Mouse (Mus musculus) urinary bladder, postnatal 10 days (tissue): Measurements from ENCODE around the gene Gse1.

Experiments
- DNase-seq: peaks from one replicate; pipeline ENCODE4 v3.0.0; 2022; ENCODE audit warnings: low spot score

Gse1 gene

GRCm38 (mm10) chr8:120243222-120243621, 15.0 kb downstream of the Gse1 start:
- DNase-seq, result no peak

- DNase-seq, result no peak
Measured at GRCm38 (mm10) chr8:120243916-120244451, 15.7 kb downstream of the Gse1 start.

DNA sequence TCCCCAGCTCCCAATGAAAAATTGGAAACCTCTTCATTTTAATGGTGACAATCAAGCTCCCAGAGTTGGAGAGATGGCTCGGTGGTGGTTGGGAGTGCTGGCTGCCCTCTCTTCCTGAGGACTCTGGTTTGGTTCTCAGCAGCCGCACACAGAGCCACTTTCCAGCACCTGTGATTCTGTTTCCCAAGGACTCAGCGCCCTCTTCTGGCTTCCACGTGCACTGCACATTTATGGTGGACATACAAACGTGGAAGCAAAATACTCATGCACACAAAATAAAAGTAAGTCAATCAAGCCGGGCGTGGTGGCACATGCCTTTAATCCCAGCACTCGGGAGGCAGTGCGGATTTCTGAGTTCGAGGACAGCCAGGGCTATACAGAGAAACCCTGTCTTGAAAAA, 16.3 kb downstream of the Gse1 start:
- no peak for DNase-seq

DNA sequence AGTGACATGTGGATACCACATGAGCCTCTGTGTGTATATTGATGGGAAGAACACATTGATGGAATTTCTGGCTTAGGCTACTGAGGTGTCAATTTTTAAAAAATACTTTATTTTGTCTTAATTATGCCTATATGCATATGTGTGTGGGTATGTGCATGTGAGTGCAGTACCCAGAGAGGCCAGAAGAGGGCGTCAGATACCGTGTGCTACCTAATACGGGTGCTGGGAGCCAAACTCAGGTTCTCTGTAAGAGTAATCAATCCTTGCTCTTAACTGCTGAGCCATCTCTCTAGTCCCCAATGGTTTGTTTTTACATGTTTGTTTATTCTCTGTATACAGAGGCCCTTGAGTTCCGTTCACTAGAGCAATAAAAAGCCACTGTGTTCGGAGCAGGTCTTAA, 19.4 kb downstream of the Gse1 start:
- DNase-seq, result no peak

- DNase-seq, result no peak
Measured at GRCm38 (mm10) chr8:120248031-120248430, 19.8 kb downstream of the Gse1 start.

DNA sequence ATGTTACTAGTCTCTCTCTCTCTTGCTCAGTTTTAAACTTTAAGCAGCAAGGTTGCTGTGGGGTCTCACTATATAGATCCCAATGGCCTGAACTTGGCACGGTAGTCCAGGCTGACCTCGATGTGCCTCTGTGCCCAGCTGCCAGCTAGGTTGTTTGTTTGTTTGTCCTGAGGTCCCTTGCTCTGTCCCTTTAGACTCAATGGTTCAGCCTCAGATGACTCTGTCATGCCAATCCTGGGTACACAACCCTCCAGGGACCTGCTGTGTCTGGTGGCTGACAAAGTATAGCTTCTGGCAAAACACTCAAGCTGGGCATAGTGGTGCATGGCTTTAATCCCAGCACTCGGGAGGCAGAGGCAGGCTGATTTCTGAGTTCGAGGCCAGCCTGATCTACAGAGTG, 20.2 kb downstream of the Gse1 start:
- DNase-seq, result no peak

DNA sequence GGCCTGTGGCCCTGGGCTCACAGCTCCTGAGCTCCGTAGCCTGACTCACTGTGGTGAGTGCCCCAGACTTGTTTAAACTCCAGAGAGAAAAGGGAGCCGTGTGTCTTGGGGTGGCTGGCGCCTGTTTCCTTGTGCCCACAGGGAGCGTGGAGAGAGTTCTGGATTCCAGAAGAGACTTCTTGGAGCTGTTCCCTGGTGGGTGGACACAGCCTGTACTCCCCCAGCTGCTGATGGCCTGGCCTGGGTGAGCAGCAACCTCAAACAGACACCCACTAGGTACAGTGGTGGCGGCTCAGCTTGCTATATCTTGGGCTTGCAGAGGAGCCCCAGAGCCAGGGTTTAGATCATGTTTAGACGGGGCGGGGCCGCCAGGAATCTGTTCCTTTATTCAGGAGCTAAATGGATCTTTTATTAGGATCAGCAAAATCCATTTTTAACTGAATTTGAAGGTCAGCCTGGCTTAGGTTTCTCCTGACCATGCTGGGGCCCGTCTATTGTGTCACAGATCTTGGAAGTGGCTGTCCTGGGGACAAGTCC, 21.6 kb downstream of the Gse1 start:
- no peak for DNase-seq

- no peak for DNase-seq
Measured at GRCm38 (mm10) chr8:120250750-120251410, 22.6 kb downstream of the Gse1 start.

DNA sequence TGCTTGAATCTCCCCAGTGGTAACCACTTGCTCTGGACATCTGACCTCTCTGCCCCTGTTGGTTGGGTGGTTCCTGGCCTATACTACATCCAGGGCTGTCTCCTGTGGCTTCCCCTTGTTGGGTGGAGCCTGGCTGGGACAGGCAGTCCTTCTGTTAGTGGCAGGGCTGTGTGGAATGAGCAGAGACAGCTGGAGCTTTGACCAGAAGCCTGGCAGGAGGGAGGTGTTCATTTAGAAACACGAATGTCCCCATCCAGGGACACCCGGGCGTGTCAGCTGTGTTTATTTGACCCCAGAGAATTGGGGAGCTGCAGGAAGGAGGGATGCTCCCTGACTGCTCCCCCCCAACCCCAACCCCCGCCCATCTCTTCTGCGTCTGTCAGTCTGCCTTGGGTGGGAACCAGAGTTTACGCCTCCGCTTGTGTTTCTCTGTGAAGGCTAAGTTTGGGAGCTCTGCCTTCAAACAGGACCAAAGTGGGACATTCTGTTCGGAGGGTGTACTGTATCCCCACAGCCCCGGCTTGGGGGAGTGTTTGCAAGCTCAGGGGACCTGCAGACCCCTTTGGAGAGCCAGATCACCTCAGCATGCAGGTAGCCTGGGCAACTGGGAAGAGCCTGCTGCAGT, 23.3 kb downstream of the Gse1 start:
- DNase-seq, result no peak

DNA sequence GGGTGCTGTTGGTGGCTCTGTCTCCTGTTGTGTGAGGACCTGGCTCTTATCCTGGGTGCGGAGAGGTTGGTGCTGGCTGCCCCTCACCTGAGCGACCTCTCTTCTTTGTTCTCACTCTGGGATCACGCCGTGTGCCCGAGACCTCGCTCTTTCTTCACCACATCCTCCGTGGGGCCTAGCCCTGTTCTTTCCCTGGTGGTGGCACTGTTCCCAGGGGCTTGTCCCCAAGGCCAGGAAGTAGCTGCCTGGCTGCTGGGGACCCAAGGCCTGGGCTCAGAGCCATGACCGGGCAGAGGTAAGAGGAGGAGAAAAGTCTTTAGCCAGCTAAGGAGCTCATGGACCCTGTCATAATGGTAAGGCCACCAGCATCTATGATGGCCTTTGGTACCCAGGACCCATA, 25.4 kb downstream of the Gse1 start:
- no peak for DNase-seq

- DNase-seq, result no peak
Measured at GRCm38 (mm10) chr8:120255406-120255987, 27.2 kb downstream of the Gse1 start.

DNA sequence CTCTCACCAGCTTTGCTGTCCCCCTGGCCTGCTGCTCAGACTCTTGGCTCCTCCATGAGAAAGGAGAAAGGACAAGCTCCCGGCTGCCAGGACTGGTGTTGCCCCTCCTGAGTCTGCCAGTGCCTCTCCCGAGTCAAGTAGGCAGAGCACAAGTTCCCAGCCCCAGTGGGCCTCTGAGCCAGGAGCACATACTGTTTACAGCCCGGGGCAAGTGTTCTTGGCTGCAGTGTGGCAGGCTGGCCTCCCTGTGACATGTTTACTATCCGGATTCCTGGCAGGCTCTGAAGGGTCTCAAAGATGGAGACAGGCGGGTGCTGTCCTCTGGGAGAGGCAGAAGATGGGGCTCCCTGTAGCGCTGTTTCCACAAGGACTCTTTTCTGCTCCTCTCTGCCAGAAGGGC, 28.7 kb downstream of the Gse1 start:
- no peak for DNase-seq

GRCm38 (mm10) chr8:120259206-120259605, 30.9 kb downstream of the Gse1 start:
- DNase-seq, result no peak

- DNase-seq, result no peak
Measured at GRCm38 (mm10) chr8:120260677-120261076, 32.4 kb downstream of the Gse1 start.

DNA sequence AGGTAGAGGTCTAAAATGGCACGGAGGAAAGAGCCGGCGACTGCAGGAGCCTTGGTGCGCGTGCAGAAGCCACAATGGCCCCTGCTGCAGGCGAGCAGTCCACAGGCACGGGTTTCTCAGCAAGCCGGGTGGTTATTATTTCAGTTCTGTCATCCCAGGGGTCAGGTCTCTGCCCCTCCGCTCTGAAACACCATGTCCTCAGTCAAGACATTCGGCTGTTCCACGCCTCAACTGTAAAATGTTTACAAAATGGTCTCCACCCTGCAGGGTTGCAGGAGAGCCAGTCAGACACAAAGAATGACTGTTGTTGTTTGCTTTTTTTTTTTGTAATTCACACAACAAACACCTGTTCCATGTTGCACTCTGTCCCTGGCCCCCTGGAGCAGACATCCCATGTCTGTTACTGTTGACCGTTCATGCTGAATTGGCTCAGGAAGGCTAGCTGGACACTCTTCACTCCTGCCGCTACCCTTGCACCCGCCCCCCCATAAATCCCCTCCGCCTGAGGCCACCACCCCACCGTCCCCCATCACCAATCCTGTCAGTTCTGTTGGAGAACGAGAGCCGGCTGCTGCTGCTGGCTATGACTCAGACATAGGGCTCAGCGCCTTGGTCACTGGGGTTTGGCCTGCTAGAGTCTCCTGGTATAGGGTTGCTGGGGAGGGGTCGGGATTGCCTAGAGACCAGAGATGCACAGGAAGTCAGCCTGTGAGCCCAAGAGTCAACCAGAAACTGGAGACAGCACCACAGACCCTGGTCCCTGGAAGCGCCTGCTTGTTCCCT, 33.3 kb downstream of the Gse1 start:
- DNase-seq, result no peak

GRCm38 (mm10) chr8:120263879-120264278, 35.6 kb downstream of the Gse1 start:
- no peak for DNase-seq

GRCm38 (mm10) chr8:120264388-120264943, 36.2 kb downstream of the Gse1 start:
- no peak for DNase-seq

- no peak for DNase-seq
Measured at GRCm38 (mm10) chr8:120264944-120265453, 36.7 kb downstream of the Gse1 start.

- no peak for DNase-seq
Measured at GRCm38 (mm10) chr8:120265471-120265870, 37.2 kb downstream of the Gse1 start.

- DNase-seq, result no peak
Measured at GRCm38 (mm10) chr8:120268541-120268980, 40.3 kb downstream of the Gse1 start.

DNA sequence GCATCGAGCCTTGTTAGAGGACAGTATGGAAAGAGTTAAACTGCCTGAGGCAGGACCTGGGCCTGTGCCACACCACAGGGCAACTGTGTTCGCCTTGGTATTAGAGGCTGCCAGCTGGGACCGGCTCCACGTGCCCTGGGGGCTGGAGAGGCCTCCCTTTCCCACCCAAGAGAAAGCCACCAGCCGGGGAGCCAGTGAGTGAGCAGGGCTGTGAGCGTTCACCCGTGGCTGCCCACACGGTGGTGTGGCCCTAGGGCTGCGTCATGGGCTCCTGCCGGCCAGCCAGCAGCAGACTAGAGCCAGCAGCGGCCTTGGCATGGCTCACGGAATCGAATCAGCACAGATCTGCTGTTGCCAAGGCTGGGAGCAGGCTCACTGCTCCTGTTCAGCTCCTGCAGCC, 42.2 kb downstream of the Gse1 start:
- no peak for DNase-seq

DNA sequence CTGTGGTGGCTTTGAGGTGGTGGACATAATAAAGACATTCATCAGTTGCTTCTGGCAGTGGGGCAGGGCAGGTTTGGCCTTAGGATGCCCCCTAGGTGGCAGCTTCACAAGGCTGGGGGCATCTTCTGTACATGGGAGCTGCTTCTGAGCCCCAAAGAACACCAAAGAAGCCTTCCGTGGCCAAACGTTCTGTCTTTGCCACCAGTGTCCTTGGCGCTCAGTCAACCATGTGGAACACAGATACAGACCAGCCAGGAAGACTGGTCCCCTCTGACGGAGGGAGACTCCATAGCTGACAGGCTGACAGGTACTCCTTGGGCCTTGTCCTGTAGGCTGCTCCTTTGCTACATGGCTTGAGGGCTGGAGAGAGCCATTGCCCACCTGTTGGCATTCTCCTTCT, 45.2 kb downstream of the Gse1 start:
- no peak for DNase-seq
